Mouse (Mus musculus) monocyte, adult 2 months (primary cell): ENCODE data around the gene 1700017D01Rik.

ENCODE experiments used
- DNase-seq, 2 experiments: peaks; one replicate each; pipeline ENCODE4 v3.0.0; 2022; ENCODE audit warnings: low spot score in 2 of 2, low read depth in 1 of 2

Gene 1700017D01Rik

DNA sequence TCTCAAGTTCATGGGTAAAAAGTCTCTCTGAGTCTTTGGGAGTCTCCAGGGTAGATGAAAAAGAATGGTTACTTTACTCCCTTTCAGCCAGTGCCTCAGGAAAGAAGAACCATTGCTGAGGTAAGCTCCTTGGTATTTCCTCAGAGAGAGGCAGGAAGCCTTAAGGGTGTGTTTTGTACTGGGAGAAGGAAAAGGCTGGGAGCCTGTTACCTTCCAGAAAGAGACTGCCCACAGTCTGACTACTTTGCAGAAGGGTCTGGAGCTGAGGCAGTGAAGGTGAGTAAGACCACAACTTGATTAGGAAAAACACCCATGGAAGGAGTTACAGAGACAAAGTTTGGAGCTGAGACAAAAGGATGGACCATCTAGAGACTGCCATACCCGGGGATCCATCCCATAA, 82.2 kb downstream of the 1700017D01Rik start:
- DNase-seq: no peak

DNA sequence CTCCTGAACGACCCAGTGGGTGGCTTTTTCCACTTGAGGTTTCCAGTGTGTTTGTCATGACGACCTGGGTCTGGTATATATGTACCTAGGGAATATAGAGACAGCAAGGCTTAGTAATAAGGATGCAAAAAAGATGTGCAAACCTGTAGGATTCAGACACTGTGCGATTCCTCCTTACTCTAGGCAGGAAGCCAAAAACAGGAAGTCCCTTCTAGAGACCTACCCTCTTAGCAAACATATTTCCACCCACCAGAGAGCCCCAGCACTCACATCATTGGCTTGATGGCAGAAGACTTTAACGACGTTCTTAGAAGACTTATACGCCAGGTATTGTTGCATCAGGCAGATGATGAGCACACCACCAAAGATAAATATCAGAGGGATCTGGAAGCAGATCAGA, 82.7 kb downstream of the 1700017D01Rik start:
- DNase-seq: no peak
